Mouse (Mus musculus): ENCODE data around the gene Glt8d1. TPM values are rescaled to one million over a fixed set of nuclear protein-coding genes. Genes with fewer than 3 reads are reported as not detected.

Glt8d1 gene
- polyA plus RNA-seq, 1 experiment = 84.4 TPM

GRCm38 (mm10) chr14:31019331-31020205 is 18.4 kb downstream of the Glt8d1 start:
- WGBS = 2% methylated on average over 32 of the region's 56 CpGs
- Histone ChIP-seq H3K27ac (ENCODE audit: insufficient read depth, low read length) (peak overlapping the region; percentile 87), H3K4me3 (replicated peaks; ENCODE audit: insufficient read depth, low read depth, low read length) (peak overlapping the region; percentile 99), H3K4me1 (ENCODE audit: control insufficient read depth, insufficient read depth, low read length) (peaks cover 6% of the 10 kb centered on the region; the same call in 1 of the 2 replicates), H3K27me3 (ENCODE audit: control insufficient read depth, insufficient read depth, low read length) (no peaks in the 10 kb centered on the region)
- no peak for TF ChIP-seq CTCF (IDR thresholded peaks at IDR 0.05; ENCODE audit: borderline replicate concordance, insufficient read depth, low read depth, low read length)
- no peak for TF ChIP-seq POLR2A (IDR thresholded peaks at IDR 0.05; ENCODE audit: borderline replicate concordance, insufficient read depth, low read length)
- DNase-seq = peak in 1 of 2 experiments; percentile 80

GRCm38 (mm10) chr14:31022579-31022978 is 21.4 kb downstream of the Glt8d1 start:
- 0% methylated on average over 1 of the region's 1 CpGs for WGBS
- H3K27me3 ChIP-seq (ENCODE audit: control insufficient read depth, insufficient read depth, low read length) = no peaks in the 10 kb centered on the region
- TF ChIP-seq CTCF (IDR thresholded peaks at IDR 0.05; ENCODE audit: borderline replicate concordance, insufficient read depth, low read depth, low read length) (no peak), POLR2A (IDR thresholded peaks at IDR 0.05; ENCODE audit: borderline replicate concordance, insufficient read depth, low read length) (no peak)
- H3K4me3 ChIP-seq (replicated peaks; ENCODE audit: insufficient read depth, low read depth, low read length) = no peak overlapping the region
- no peak for DNase-seq
- H3K27ac ChIP-seq (ENCODE audit: insufficient read depth, low read length) = no peak overlapping the region
- H3K4me1 ChIP-seq (ENCODE audit: control insufficient read depth, insufficient read depth, low read length) = peaks cover 6% of the 10 kb centered on the region; the same call in 1 of the 2 replicates

- DNase-seq = no peak
- no peak overlapping the region for H3K4me3 ChIP-seq (replicated peaks; ENCODE audit: insufficient read depth, low read depth, low read length)
- H3K27me3 ChIP-seq (ENCODE audit: control insufficient read depth, insufficient read depth, low read length) = no peaks in the 10 kb centered on the region
- no peak for TF ChIP-seq CTCF (IDR thresholded peaks at IDR 0.05; ENCODE audit: borderline replicate concordance, insufficient read depth, low read depth, low read length)
- TF ChIP-seq POLR2A (IDR thresholded peaks at IDR 0.05; ENCODE audit: borderline replicate concordance, insufficient read depth, low read length) = no peak
- H3K4me1 ChIP-seq (ENCODE audit: control insufficient read depth, insufficient read depth, low read length) = no peaks in the 10 kb centered on the region
- 66% methylated on average over 3 of the region's 3 CpGs for WGBS
- no peak overlapping the region for H3K27ac ChIP-seq (ENCODE audit: insufficient read depth, low read length)
These were observed 24.6 kb downstream of the Glt8d1 start for GRCm38 (mm10) chr14:31025785-31026184.

GRCm38 (mm10) chr14:31045296-31045695 is 44.1 kb downstream of the Glt8d1 start:
- WGBS = 95% methylated on average over 5 of the region's 5 CpGs
- no peak for DNase-seq
- Histone ChIP-seq H3K4me3 (replicated peaks; ENCODE audit: insufficient read depth, low read depth, low read length) (no peak overlapping the region), H3K4me1 (ENCODE audit: control insufficient read depth, insufficient read depth, low read length) (no peaks in the 10 kb centered on the region), H3K27me3 (ENCODE audit: control insufficient read depth, insufficient read depth, low read length) (no peaks in the 10 kb centered on the region), H3K27ac (ENCODE audit: insufficient read depth, low read length) (no peak overlapping the region)
- no peak for TF ChIP-seq POLR2A (IDR thresholded peaks at IDR 0.05; ENCODE audit: borderline replicate concordance, insufficient read depth, low read length)
- no peak for TF ChIP-seq CTCF (IDR thresholded peaks at IDR 0.05; ENCODE audit: borderline replicate concordance, insufficient read depth, low read depth, low read length)

- DNase-seq = no peak
- H3K4me1 ChIP-seq (ENCODE audit: control insufficient read depth, insufficient read depth, low read length) = no peaks in the 10 kb centered on the region
These were observed 44.6 kb downstream of the Glt8d1 start for GRCm38 (mm10) chr14:31045817-31046216.

More at GRCm38 (mm10) chr14:31045817-31046216, 44.6 kb downstream of the Glt8d1 start:
- H3K4me3 ChIP-seq (replicated peaks; ENCODE audit: insufficient read depth, low read depth, low read length) = no peak overlapping the region
- H3K27me3 ChIP-seq (ENCODE audit: control insufficient read depth, insufficient read depth, low read length) = no peaks in the 10 kb centered on the region
- 98% methylated on average over 1 of the region's 1 CpGs for WGBS
- no peak for TF ChIP-seq POLR2A (IDR thresholded peaks at IDR 0.05; ENCODE audit: borderline replicate concordance, insufficient read depth, low read length)
- no peak for TF ChIP-seq CTCF (IDR thresholded peaks at IDR 0.05; ENCODE audit: borderline replicate concordance, insufficient read depth, low read depth, low read length)
- H3K27ac ChIP-seq (ENCODE audit: insufficient read depth, low read length) = no peak overlapping the region

Other genes starting within 250 kb of the Glt8d1 start
- 34.3 and 36.5 TPM in 2 replicates for gene Tmem110, start 175.8 kb upstream of the Glt8d1 start, polyA plus RNA-seq (2012; rRNA removed)
- gene Mustn1, start 122.2 kb upstream of the Glt8d1 start, polyA plus RNA-seq (2012; rRNA removed) = 1.9 and 2.4 TPM in 2 replicates
- gene Itih4, start 114.9 kb upstream of the Glt8d1 start, polyA plus RNA-seq (2012; rRNA removed) = 0.14 and 0.47 TPM in 2 replicates
- gene Itih3, start 77.6 kb upstream of the Glt8d1 start, polyA plus RNA-seq (2012; rRNA removed) = 76.7 and 82.8 TPM in 2 replicates
- gene Itih1, start 58.1 kb upstream of the Glt8d1 start, polyA plus RNA-seq (2012; rRNA removed) = not detected in 2 replicates
- 15.5 and 16.2 TPM in 2 replicates for gene Nek4, start 50.0 kb upstream of the Glt8d1 start, polyA plus RNA-seq (2012; rRNA removed)
- gene Spcs1, start 272 bp downstream of the Glt8d1 start, polyA plus RNA-seq (2012; rRNA removed) = 277 and 290 TPM in 2 replicates
- 22.2 and 24.2 TPM in 2 replicates for gene Pbrm1, start 17.7 kb downstream of the Glt8d1 start, polyA plus RNA-seq (2012; rRNA removed)
- 47.3 and 52.1 TPM in 2 replicates for gene Gnl3, start 17.8 kb downstream of the Glt8d1 start, polyA plus RNA-seq (2012; rRNA removed)
- 35.3 and 42.4 TPM in 2 replicates for gene Smim4, start 127.6 kb downstream of the Glt8d1 start, polyA plus RNA-seq (2012; rRNA removed)
- gene Nt5dc2, start 129.7 kb downstream of the Glt8d1 start, polyA plus RNA-seq (2012; rRNA removed) = 28.3 and 28.4 TPM in 2 replicates
- 8.6 and 9.6 TPM in 2 replicates for gene Stab1, start 167.2 kb downstream of the Glt8d1 start, polyA plus RNA-seq (2012; rRNA removed)
- gene Tnnc1, start 206.9 kb downstream of the Glt8d1 start, polyA plus RNA-seq (2012; rRNA removed) = 6.1 and 7.6 TPM in 2 replicates
- 292 and 304 TPM in 2 replicates for gene Nisch, start 215.5 kb downstream of the Glt8d1 start, polyA plus RNA-seq (2012; rRNA removed)
- gene Sema3g, start 216.5 kb downstream of the Glt8d1 start, polyA plus RNA-seq (2012; rRNA removed) = 3.0 and 3.2 TPM in 2 replicates
- gene Phf7, start 249.9 kb downstream of the Glt8d1 start, polyA plus RNA-seq (2012; rRNA removed) = 6.5 and 7.8 TPM in 2 replicates

All from cerebellum, adult 2 months (tissue).